Mouse (Mus musculus) intestine, postnatal 0 days (tissue): ENCODE measurements around the gene Stxbp6. TPM values are rescaled to one million over a fixed set of nuclear protein-coding genes. Genes with fewer than 3 reads are reported as not detected.

Source experiments
- ATAC-seq: fragments of 200-750 bp; cut with Nextera tagmentation; 2 replicates; pipeline ENCODE4 v1.8.0; 2017; ENCODE audit warnings: mild to moderate bottlenecking, moderate TSS enrichment, moderate library complexity
- H3K27ac ChIP-seq: fragments of 300-500 bp; sonication (generic); 2 replicates; pipeline ENCODE4 v1.5.1; 2014; ENCODE audit warnings: mild to moderate bottlenecking, low read depth, low read length, moderate library complexity
- H3K27me3 ChIP-seq: fragments of 300-500 bp; sonication (generic); replicated peaks from 2 replicates; pipeline ENCODE4 v1.6.1; 2014; ENCODE audit warnings: low read length, mixed read lengths; ENCODE audit not compliant: control insufficient read depth, insufficient read depth
- H3K36me3 ChIP-seq: fragments of 300-500 bp; sonication (generic); 2 replicates; pipeline ENCODE4 v1.6.1; 2014; ENCODE audit warnings: mild to moderate bottlenecking, moderate library complexity; ENCODE audit not compliant: control insufficient read depth, insufficient read depth
- H3K4me1 ChIP-seq: fragments of 300-500 bp; sonication (generic); replicated peaks from 2 replicates; pipeline ENCODE4 v1.6.1; 2014; ENCODE audit warnings: antibody characterized with exemption, low read length, mixed read lengths; ENCODE audit not compliant: control insufficient read depth, insufficient read depth
- H3K4me2 ChIP-seq: fragments of 300-500 bp; sonication (generic); replicated peaks from 2 replicates; pipeline ENCODE4 v1.6.1; 2014; ENCODE audit warnings: low read depth, mild to moderate bottlenecking, moderate library complexity
- H3K4me3 ChIP-seq: fragments of 300-500 bp; sonication (generic); 2 replicates; pipeline ENCODE4 v1.5.1; 2014; ENCODE audit warnings: low read depth, low read length
- H3K9ac ChIP-seq: fragments of 300-500 bp; sonication (generic); 2 replicates; pipeline ENCODE4 v1.6.1; 2014; ENCODE audit warnings: mild to moderate bottlenecking, low read depth, low read length
- H3K9me3 ChIP-seq: fragments of 300-500 bp; sonication (generic); 2 replicates; pipeline ENCODE4 v1.6.1; 2016; ENCODE audit warnings: mixed run types; ENCODE audit not compliant: control insufficient read depth
- CTCF ChIP-seq: sonication (generic); IDR thresholded peaks from 2 replicates; pipeline ENCODE4 v1.5.1; 2016; ENCODE audit warnings: low read depth, mild to moderate bottlenecking, control low read depth, antibody characterized with exemption, moderate library complexity
- WGBS: fragments of 180-500 bp; shearing (Covaris S2); extraction: QIAGEN DNeasy Blood & Tissue Kit; methylation state at CpG from one replicate; pipeline ENCODE4 v1.1.7; 2014; 5-methylcytosine and 5-hydroxymethylcytosine counted together
- polyA plus RNA-seq: library from polyadenylated mRNA; unstranded; fragments of >200 nt; fragmentation: Nextera tagmentation; extraction: Ambion mirVana; gene quantifications from 2 replicates; pipeline ENCODE4 v1.2.1, GENCODE M21; 2015

Gene Stxbp6
- polyA plus RNA-seq, 1 experiment from 2014 or later: 9.2 TPM

DNA sequence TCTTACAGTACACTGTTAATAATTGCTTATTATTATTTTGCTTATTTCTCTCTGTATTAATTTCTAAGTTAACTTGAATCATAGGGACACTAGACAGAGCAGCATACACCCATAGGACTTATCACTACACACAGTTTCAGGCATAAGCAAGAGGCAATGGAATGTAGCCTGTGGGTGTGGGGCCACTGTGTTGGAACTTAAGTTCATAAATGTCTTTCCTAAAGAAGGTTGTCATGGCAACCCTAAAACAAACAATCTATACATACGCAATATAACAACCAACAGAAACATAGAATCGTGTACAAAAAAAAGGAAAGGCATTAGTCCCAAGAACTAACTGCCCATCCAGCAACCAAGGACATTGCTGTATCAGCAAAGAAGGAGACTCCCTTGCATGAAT lies 67.9 kb downstream of the Stxbp6 start:
- peaks cover 3% of the 10 kb centered on the region for H3K4me1 ChIP-seq
- H3K27ac ChIP-seq: no peak overlapping the region
- H3K4me2 ChIP-seq: no peak overlapping the region
- H3K9me3 ChIP-seq: no peaks in the 10 kb centered on the region
- peak; percentile 49; the same call in 1 of the 2 replicates for ATAC-seq
- WGBS: 11% methylated on average over 2 of the region's 2 CpGs
- H3K27me3 ChIP-seq: no peaks in the 10 kb centered on the region
- H3K9ac ChIP-seq: no peak overlapping the region
- no peak overlapping the region for H3K4me3 ChIP-seq
- no peak for TF ChIP-seq CTCF
- H3K36me3 ChIP-seq: no peaks in the 10 kb centered on the region

- no peak for ATAC-seq
- H3K4me1 ChIP-seq: peaks cover 3% of the 10 kb centered on the region
- no peaks in the 10 kb centered on the region for H3K27me3 ChIP-seq
- H3K4me2 ChIP-seq: no peak overlapping the region
- H3K9ac ChIP-seq: no peak overlapping the region
- no peaks in the 10 kb centered on the region for H3K9me3 ChIP-seq
- H3K36me3 ChIP-seq: no peaks in the 10 kb centered on the region
- 59% methylated on average over 4 of the region's 4 CpGs for WGBS
- H3K27ac ChIP-seq: no peak overlapping the region
- no peak overlapping the region for H3K4me3 ChIP-seq
- TF ChIP-seq CTCF: no peak
Observed at GRCm38 (mm10) chr12:45006049-45006448, 68.5 kb downstream of the Stxbp6 start.

GRCm38 (mm10) chr12:45001996-45002395 lies 72.5 kb downstream of the Stxbp6 start:
- Histone ChIP-seq H3K4me2 (no peak overlapping the region), H3K4me3 (no peak overlapping the region), H3K36me3 (no peaks in the 10 kb centered on the region), H3K9ac (no peak overlapping the region), H3K4me1 (peaks cover 3% of the 10 kb centered on the region), H3K27ac (no peak overlapping the region), H3K27me3 (no peaks in the 10 kb centered on the region), H3K9me3 (no peaks in the 10 kb centered on the region)
- TF ChIP-seq CTCF: no peak
- no peak for ATAC-seq
- 61% methylated on average over 1 of the region's 1 CpGs for WGBS

- no peak overlapping the region for H3K9ac ChIP-seq
- H3K4me1 ChIP-seq: no peaks in the 10 kb centered on the region
- H3K9me3 ChIP-seq: no peaks in the 10 kb centered on the region
- no peak overlapping the region for H3K27ac ChIP-seq
- ATAC-seq: no peak
- no peaks in the 10 kb centered on the region for H3K36me3 ChIP-seq
- no peaks in the 10 kb centered on the region for H3K27me3 ChIP-seq
- 90% methylated on average over 4 of the region's 4 CpGs for WGBS
- no peak overlapping the region for H3K4me3 ChIP-seq
- TF ChIP-seq CTCF: no peak
- no peak overlapping the region for H3K4me2 ChIP-seq
Observed at GRCm38 (mm10) chr12:44997422-44997821, 77.1 kb downstream of the Stxbp6 start.

DNA sequence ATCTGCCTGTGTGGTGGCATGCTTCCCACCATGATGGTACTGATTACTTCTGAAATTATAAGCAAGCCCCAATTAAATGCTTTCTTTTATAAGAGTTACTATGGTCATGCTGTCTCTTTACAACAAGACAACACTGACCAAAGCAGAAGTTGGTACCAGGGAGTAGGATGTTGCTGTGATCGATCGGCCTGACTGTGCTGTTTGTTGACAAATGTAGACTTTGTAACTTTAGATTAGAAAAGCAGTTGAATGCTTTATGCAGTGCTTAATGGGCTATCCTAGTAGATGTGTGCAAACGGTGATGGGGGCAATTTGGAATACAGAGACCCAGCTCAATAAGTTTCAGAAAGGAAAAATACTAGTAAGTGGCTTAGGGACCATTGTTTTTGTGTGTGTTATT lies 77.6 kb downstream of the Stxbp6 start:
- TF ChIP-seq CTCF: no peak
- WGBS: 78% methylated on average over 3 of the region's 3 CpGs
- ATAC-seq: no peak

DNA sequence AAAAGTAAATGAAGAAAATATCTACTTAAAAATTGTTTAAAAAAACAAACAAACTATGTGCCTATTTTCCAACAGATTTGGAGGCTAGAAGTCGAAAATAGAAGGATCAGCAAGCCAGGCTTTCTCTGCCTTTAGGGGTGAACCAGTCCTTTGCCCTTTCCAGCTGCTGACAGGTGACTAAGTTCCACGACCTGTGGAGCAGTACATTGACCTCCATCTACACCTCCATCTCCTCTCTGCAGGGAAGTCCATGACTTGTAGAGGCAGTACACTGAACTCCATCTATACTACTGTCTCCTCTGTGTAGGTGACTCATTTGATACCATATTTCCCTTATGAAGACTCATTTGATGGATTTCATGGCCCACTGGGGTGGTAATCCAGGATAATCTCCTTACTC lies 78.2 kb downstream of the Stxbp6 start:
- ATAC-seq: no peak
- Histone ChIP-seq H3K36me3 (no peaks in the 10 kb centered on the region), H3K9ac (no peak overlapping the region), H3K4me1 (no peaks in the 10 kb centered on the region), H3K9me3 (no peaks in the 10 kb centered on the region), H3K27ac (no peak overlapping the region), H3K4me2 (no peak overlapping the region), H3K4me3 (no peak overlapping the region), H3K27me3 (no peaks in the 10 kb centered on the region)
- TF ChIP-seq CTCF: no peak
- WGBS: 76% methylated on average over 2 of the region's 2 CpGs

More for the DNA sequence above, 77.6 kb downstream of the Stxbp6 start:
- H3K9ac ChIP-seq: no peak overlapping the region
- H3K4me3 ChIP-seq: no peak overlapping the region
- no peaks in the 10 kb centered on the region for H3K27me3 ChIP-seq
- H3K4me2 ChIP-seq: no peak overlapping the region
- no peaks in the 10 kb centered on the region for H3K36me3 ChIP-seq
- no peaks in the 10 kb centered on the region for H3K4me1 ChIP-seq
- H3K27ac ChIP-seq: no peak overlapping the region
- no peaks in the 10 kb centered on the region for H3K9me3 ChIP-seq

GRCm38 (mm10) chr12:44993391-44993790 lies 81.1 kb downstream of the Stxbp6 start:
- Histone ChIP-seq H3K4me2 (no peak overlapping the region), H3K9ac (no peak overlapping the region), H3K4me1 (no peaks in the 10 kb centered on the region), H3K27ac (no peak overlapping the region), H3K36me3 (no peaks in the 10 kb centered on the region), H3K9me3 (no peaks in the 10 kb centered on the region), H3K27me3 (no peaks in the 10 kb centered on the region), H3K4me3 (no peak overlapping the region)
- ATAC-seq: no peak
- WGBS: 93% methylated on average over 3 of the region's 3 CpGs
- no peak for TF ChIP-seq CTCF
